Mouse (Mus musculus) liver, postnatal 0 days (tissue): Measurements from ENCODE around the gene Tec. TPM values are rescaled to one million over a fixed set of nuclear protein-coding genes. Genes with fewer than 3 reads are reported as not detected.

Experiments used
- ATAC-seq: fragments of 200-750 bp; cut with Nextera tagmentation; 2 replicates; pipeline ENCODE4 v1.8.0; 2017; ENCODE audit warnings: mild to moderate bottlenecking, moderate library complexity
- DNase-seq: peaks from one replicate; pipeline ENCODE4 v3.0.0-alpha.2; 2016
- H3K27ac ChIP-seq: fragments of 300-500 bp; sonication (generic); 2 replicates; pipeline ENCODE4 v1.5.1; 2014; ENCODE audit warnings: antibody characterized with exemption, moderate library complexity, mild to moderate bottlenecking, low read depth
- H3K27me3 ChIP-seq: fragments of 300-500 bp; sonication (generic); 2 replicates; pipeline ENCODE4 v1.6.1; 2014; ENCODE audit warnings: low read length, control low read depth, mixed read lengths; ENCODE audit not compliant: insufficient read depth
- H3K36me3 ChIP-seq: fragments of 300-500 bp; sonication (generic); replicated peaks from 2 replicates; pipeline ENCODE4 v1.6.1; 2014; ENCODE audit warnings: mild to moderate bottlenecking, control low read depth, low read length, moderate library complexity, mixed read lengths; ENCODE audit not compliant: insufficient read depth
- H3K4me1 ChIP-seq: fragments of 300-500 bp; sonication (generic); 2 replicates; pipeline ENCODE4 v1.6.1; 2014; ENCODE audit warnings: antibody characterized with exemption, mild to moderate bottlenecking, control low read depth; ENCODE audit not compliant: insufficient read depth
- H3K4me2 ChIP-seq: fragments of 300-500 bp; sonication (generic); 2 replicates; pipeline ENCODE4 v1.6.1; 2014; ENCODE audit warnings: low read depth, mild to moderate bottlenecking, low read length, moderate library complexity, mixed read lengths
- H3K4me3 ChIP-seq: fragments of 300-500 bp; sonication (generic); 2 replicates; pipeline ENCODE4 v1.5.1; 2014; ENCODE audit warnings: low read depth, low read length
- H3K9ac ChIP-seq: fragments of 300-500 bp; sonication (generic); replicated peaks from 2 replicates; pipeline ENCODE4 v1.6.1; 2014; ENCODE audit warnings: mild to moderate bottlenecking, moderate library complexity
- H3K9me3 ChIP-seq: fragments of 300-500 bp; sonication (generic); 2 replicates; pipeline ENCODE4 v1.6.1; 2016; ENCODE audit warnings: mild to moderate bottlenecking, control low read depth, low read length, mixed read lengths
- CTCF ChIP-seq: sonication (generic); IDR thresholded peaks from 2 replicates; pipeline ENCODE4 v1.5.1; 2016; ENCODE audit warnings: antibody characterized with exemption, low read depth
- EP300 ChIP-seq: IDR thresholded peaks from 2 replicates; pipeline ENCODE4 v1.6.1; 2016; ENCODE audit warnings: antibody characterized with exemption, low read depth, mild to moderate bottlenecking
- WGBS: fragments of 180-500 bp; shearing (Covaris S2); extraction: QIAGEN DNeasy Blood & Tissue Kit; methylation state at CpG from one replicate; pipeline ENCODE4 v1.1.7; 2014; ENCODE audit not compliant: insufficient replicate concordance; 5-methylcytosine and 5-hydroxymethylcytosine counted together
- polyA plus RNA-seq: library from polyadenylated mRNA; unstranded; fragments of >200 nt; fragmentation: Nextera tagmentation; extraction: Ambion mirVana; gene quantifications from 2 replicates; pipeline ENCODE4 v1.2.1, GENCODE M21; 2015

Tec gene
- polyA plus RNA-seq, 1 experiment from 2014 or later, result 9.2 TPM

- H3K4me3 ChIP-seq, result no peak overlapping the region
- H3K27me3 ChIP-seq, result no peaks in the 10 kb centered on the region
- 79% methylated on average over 8 of the region's 8 CpGs for WGBS
- TF ChIP-seq EP300 (no peak), CTCF (no peak)
- ATAC-seq (no peak), DNase-seq (no peak)
- H3K36me3 ChIP-seq, result no peaks in the 10 kb centered on the region
- H3K9me3 ChIP-seq, result no peaks in the 10 kb centered on the region
- H3K4me1 ChIP-seq, result peaks cover 43% of the 10 kb centered on the region
- H3K4me2 ChIP-seq, result no peak overlapping the region
- no peak overlapping the region for H3K27ac ChIP-seq
- H3K9ac ChIP-seq, result no peak overlapping the region
Measured at GRCm38 (mm10) chr5:72856255-72856878, 11.9 kb downstream of the Tec start.

- no peak for DNase-seq
- Histone ChIP-seq H3K4me1 (peaks cover 48% of the 10 kb centered on the region), H3K36me3 (no peaks in the 10 kb centered on the region), H3K27me3 (no peaks in the 10 kb centered on the region), H3K4me2 (no peak overlapping the region), H3K9ac (no peak overlapping the region), H3K4me3 (no peak overlapping the region), H3K9me3 (no peaks in the 10 kb centered on the region), H3K27ac (no peak overlapping the region)
- no peak for ATAC-seq
- 65% methylated on average over 3 of the region's 3 CpGs for WGBS
- TF ChIP-seq EP300, result no peak
- no peak for TF ChIP-seq CTCF
Measured at GRCm38 (mm10) chr5:72855685-72856124, 12.6 kb downstream of the Tec start.

GRCm38 (mm10) chr5:72854141-72854990, 13.9 kb downstream of the Tec start:
- Histone ChIP-seq H3K27me3 (no peaks in the 10 kb centered on the region), H3K36me3 (no peaks in the 10 kb centered on the region), H3K9me3 (no peaks in the 10 kb centered on the region), H3K4me1 (peaks cover 53% of the 10 kb centered on the region), H3K4me2 (no peak overlapping the region), H3K4me3 (no peak overlapping the region), H3K9ac (no peak overlapping the region), H3K27ac (no peak overlapping the region)
- ATAC-seq (no peak), DNase-seq (no peak)
- WGBS, result 71% methylated on average over 6 of the region's 6 CpGs
- TF ChIP-seq CTCF, result no peak
- TF ChIP-seq EP300, result no peak

- ATAC-seq, result no peak
Measured at GRCm38 (mm10) chr5:72853365-72853764, 14.9 kb downstream of the Tec start.

GRCm38 (mm10) chr5:72852301-72852995, 15.8 kb downstream of the Tec start:
- TF ChIP-seq CTCF, result no peak
- H3K4me1 ChIP-seq, result peaks cover 55% of the 10 kb centered on the region
- no peak for DNase-seq

More at GRCm38 (mm10) chr5:72853365-72853764, 14.9 kb downstream of the Tec start:
- Histone ChIP-seq H3K9ac (no peak overlapping the region), H3K27ac (0 out of 2 replicates have a peak overlapping the region, but pooled peaks have one; percentile 34), H3K4me3 (no peak overlapping the region), H3K4me2 (no peak overlapping the region), H3K27me3 (no peaks in the 10 kb centered on the region), H3K36me3 (no peaks in the 10 kb centered on the region), H3K4me1 (peaks cover 56% of the 10 kb centered on the region), H3K9me3 (no peaks in the 10 kb centered on the region)
- no peak for DNase-seq
- WGBS, result 33% methylated on average over 2 of the region's 2 CpGs
- TF ChIP-seq EP300, result no peak
- TF ChIP-seq CTCF, result no peak

GRCm38 (mm10) chr5:72851674-72852098, 16.6 kb downstream of the Tec start:
- ATAC-seq (peak; percentile 75), DNase-seq (no peak)
- no peak overlapping the region; the same call in 1 of the 2 replicates for H3K27ac ChIP-seq
- peaks cover 51% of the 10 kb centered on the region for H3K4me1 ChIP-seq
- WGBS, result 31% methylated on average over 4 of the region's 4 CpGs
- no peaks in the 10 kb centered on the region for H3K36me3 ChIP-seq
- H3K4me2 ChIP-seq, result no peak overlapping the region
- TF ChIP-seq EP300 (peak; percentile 74), CTCF (no peak)
- no peak overlapping the region for H3K9ac ChIP-seq
- no peaks in the 10 kb centered on the region for H3K27me3 ChIP-seq
- H3K4me3 ChIP-seq, result no peak overlapping the region
- no peaks in the 10 kb centered on the region for H3K9me3 ChIP-seq

More at GRCm38 (mm10) chr5:72852301-72852995, 15.8 kb downstream of the Tec start:
- ATAC-seq, result no peak
- Histone ChIP-seq H3K27me3 (no peaks in the 10 kb centered on the region), H3K27ac (0 out of 2 replicates have a peak overlapping the region, but pooled peaks have one; percentile 57), H3K9me3 (no peaks in the 10 kb centered on the region), H3K4me3 (no peak overlapping the region), H3K4me2 (no peak overlapping the region), H3K9ac (no peak overlapping the region), H3K36me3 (no peaks in the 10 kb centered on the region)
- WGBS, result 54% methylated on average over 7 of the region's 7 CpGs
